Mouse (Mus musculus) midbrain, embryonic 14.5 days (tissue): ENCODE measurements around the gene Krt4. TPM values are rescaled to one million over a fixed set of nuclear protein-coding genes. Genes with fewer than 3 reads are reported as not detected.

Experiments
- ATAC-seq: fragments of 200-750 bp; cut with Nextera tagmentation; 2 replicates; pipeline ENCODE4 v1.8.0; 2017; ENCODE audit warnings: moderate number of reproducible peaks, moderate library complexity; ENCODE audit not compliant: low FRiP score, low TSS enrichment
- DNase-seq: peaks from one replicate; pipeline ENCODE4 v3.0.0-alpha.2; 2015
- H3K27ac ChIP-seq: fragments of 300-500 bp; sonication (generic); replicated peaks from 2 replicates; pipeline ENCODE4 v1.5.1; 2014; ENCODE audit warnings: mild to moderate bottlenecking, low read depth, low read length, moderate library complexity
- H3K27me3 ChIP-seq: fragments of 300-500 bp; sonication (generic); 2 replicates; pipeline ENCODE4 v1.6.1; 2014; ENCODE audit warnings: low read length, control low read depth, mixed read lengths; ENCODE audit not compliant: control insufficient read depth, insufficient read depth
- H3K36me3 ChIP-seq: fragments of 300-500 bp; sonication (generic); 2 replicates; pipeline ENCODE4 v1.6.1; 2014; ENCODE audit warnings: low read length, control low read depth; ENCODE audit not compliant: control insufficient read depth, insufficient read depth
- H3K4me1 ChIP-seq: fragments of 300-500 bp; sonication (generic); 2 replicates; pipeline ENCODE4 v1.6.1; 2014; ENCODE audit warnings: mild to moderate bottlenecking, antibody characterized with exemption, low read length, control low read depth; ENCODE audit not compliant: control insufficient read depth, insufficient read depth
- H3K4me2 ChIP-seq: fragments of 300-500 bp; sonication (generic); 2 replicates; pipeline ENCODE4 v1.6.1; 2014; ENCODE audit warnings: mild to moderate bottlenecking, low read length, moderate library complexity
- H3K4me3 ChIP-seq: fragments of 300-500 bp; sonication (generic); replicated peaks from 2 replicates; pipeline ENCODE4 v1.5.1; 2014; ENCODE audit warnings: low read depth, low read length
- H3K9ac ChIP-seq: fragments of 300-500 bp; sonication (generic); replicated peaks from 2 replicates; pipeline ENCODE4 v1.6.1; 2014; ENCODE audit warnings: mild to moderate bottlenecking, low read length, moderate library complexity
- H3K9me3 ChIP-seq: fragments of 300-500 bp; sonication (generic); 2 replicates; pipeline ENCODE4 v1.6.1; 2016; ENCODE audit warnings: low read length, control low read depth, mixed read lengths; ENCODE audit not compliant: control insufficient read depth
- WGBS: fragments of 180-500 bp; shearing (Covaris S2); extraction: QIAGEN DNeasy Blood & Tissue Kit; methylation state at CpG from one replicate; pipeline ENCODE4 v1.1.7; 2014; 5-methylcytosine and 5-hydroxymethylcytosine counted together
- microRNA-seq: library from miRNA; unstranded; fragments of <30 nt; microRNA quantifications from one replicate; pipeline ENCODE4, GENCODE M21; 2016
- polyA plus RNA-seq: library from polyadenylated mRNA; unstranded; fragments of >200 nt; fragmentation: Nextera tagmentation; extraction: Ambion mirVana; gene quantifications from 2 replicates; pipeline ENCODE4 v1.2.1, GENCODE M21; 2014

Gene Krt4
- polyA plus RNA-seq, 1 experiment from 2014 or later, result not detected

DNA sequence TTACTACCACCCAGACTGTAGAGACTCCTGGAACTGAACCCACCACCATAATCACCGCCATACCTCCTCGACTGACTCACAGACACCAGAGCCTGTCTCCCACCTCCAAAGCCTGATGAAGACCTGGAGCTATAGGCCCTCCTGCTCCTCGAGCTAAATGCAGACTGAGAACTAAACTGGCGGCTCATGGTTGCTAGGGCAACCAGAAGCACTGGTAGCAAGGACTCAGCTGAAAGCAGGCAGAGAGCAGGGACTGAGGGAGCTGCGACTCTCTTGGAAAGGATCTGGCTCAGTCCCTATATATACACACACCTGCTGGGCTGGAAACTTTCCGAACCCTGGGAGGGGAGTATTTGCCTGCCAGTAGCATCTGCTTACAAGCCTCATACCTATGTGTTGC lies 55.1 kb downstream of the Krt4 start, which contains the start of gene Krt77:
Gene Krt77, minus strand, starts transcription at position 275 of the 400 bp plus-strand sequence.
- ATAC-seq, result no peak
- Histone ChIP-seq H3K9ac (no peak within 1 kb of the TSS), H3K27ac (no peak within 1 kb of the TSS), H3K4me2 (no peak within 1 kb of the TSS), H3K36me3 (no peaks in the 10 kb centered on the region), H3K4me1 (no peaks in the 10 kb centered on the region), H3K9me3 (no peaks in the 10 kb centered on the region), H3K27me3 (no peaks in the 10 kb centered on the region), H3K4me3 (no peak within 1 kb of the TSS)
- DNase-seq, result peak; percentile 79
- 25% methylated on average over 6 of the region's 6 CpGs for WGBS

Small RNA genes lying within 50 kb of the gene (microRNA-seq; reads per million reads assigned to microRNA genes)
- gene Gm44356, result not detected

Other genes starting within 250 kb of the Krt4 start
- gene Krt6b, start 244.4 kb downstream of the Krt4 start, polyA plus RNA-seq, result not detected in 2 replicates
- gene Krt6a, start 230.4 kb downstream of the Krt4 start, polyA plus RNA-seq, result not detected in 2 replicates
- not detected in 2 replicates for gene Krt5, start 211.8 kb downstream of the Krt4 start, polyA plus RNA-seq
- 0.25 and 0.63 TPM in 2 replicates for gene Krt71, start 181.6 kb downstream of the Krt4 start, polyA plus RNA-seq
- gene Krt72, start 138.3 kb downstream of the Krt4 start, polyA plus RNA-seq, result 0.11 TPM in 1 of 2 replicates, not detected in the other
- 1.1 and 2.0 TPM in 2 replicates for gene Krt73, start 122.4 kb downstream of the Krt4 start, polyA plus RNA-seq
- gene Krt2, start 106.6 kb downstream of the Krt4 start, polyA plus RNA-seq, result not detected in 2 replicates
- 6.7 and 10.7 TPM in 2 replicates for gene Krt1, start 73.9 kb downstream of the Krt4 start, polyA plus RNA-seq
- gene Krt77, start 55.0 kb downstream of the Krt4 start, polyA plus RNA-seq, result 0.07 and 0.42 TPM in 2 replicates
- not detected in 2 replicates for gene Krt76, start 31.8 kb downstream of the Krt4 start, polyA plus RNA-seq
- gene Krt79, start 15.6 kb upstream of the Krt4 start, polyA plus RNA-seq, result 0.45 and 0.69 TPM in 2 replicates
- gene Krt78, start 29.6 kb upstream of the Krt4 start, polyA plus RNA-seq, result not detected in 2 replicates
- gene Krt8, start 79.7 kb upstream of the Krt4 start, polyA plus RNA-seq, result 0.15 and 0.59 TPM in 2 replicates
- 0.35 and 1.3 TPM in 2 replicates for gene Krt18, start 103.4 kb upstream of the Krt4 start, polyA plus RNA-seq
- gene Eif4b, start 149.0 kb upstream of the Krt4 start, polyA plus RNA-seq, result 76.7 and 98.8 TPM in 2 replicates
- 3.6 and 8.9 TPM in 2 replicates for gene Tns2, start 175.7 kb upstream of the Krt4 start, polyA plus RNA-seq
- gene Spryd3, start 211.5 kb upstream of the Krt4 start, polyA plus RNA-seq, result 40.2 and 52.5 TPM in 2 replicates
- gene Igfbp6, start 219.6 kb upstream of the Krt4 start, polyA plus RNA-seq, result 1.3 and 1.6 TPM in 2 replicates
- not detected in 2 replicates for gene Soat2, start 225.8 kb upstream of the Krt4 start, polyA plus RNA-seq